ENCODE assay signal across 25 mouse cellular contexts in genomic region chr12:78057166-78057565, GRCm38 (mm10).
DNase-seq lines count a peak whose midpoint lies in the region; ATAC-seq lines count a peak whose summit lies in the region.
"Had no signal": no experiment of that assay in that cellular context is flagged by ENCODE, and none has a peak within 500 bp of the region (broad histone marks: within the 10 kb centered on the region; RNA-seq: fewer than 3 reads in every experiment).

No protein-coding gene starts in this region.

- no peak overlapping the region for H3K4me2 ChIP-seq in hindbrain, embryonic 16.5 days (ENCODE audit: low read length)
- H3K4me2 ChIP-seq in hindbrain, embryonic 14.5 days (replicated peaks): no peak overlapping the region
- H3K4me2 ChIP-seq in neural tube, embryonic 13.5 days: no peak overlapping the region
- H3K4me2 ChIP-seq: embryonic facial prominence, embryonic 12.5 days; forebrain, embryonic 13.5 days; forebrain, embryonic 15.5 days had no signal

- 49% methylated on average over 3 of the region's 3 CpGs for WGBS in hindbrain, embryonic 16.5 days
- WGBS in hindbrain, embryonic 14.5 days: 46% methylated on average over 3 of the region's 3 CpGs
- WGBS in neural tube, embryonic 13.5 days: 62% methylated on average over 3 of the region's 3 CpGs

- no peaks in the 10 kb centered on the region for H3K36me3 ChIP-seq in hindbrain, embryonic 16.5 days (ENCODE audit: control insufficient read depth, insufficient read depth, low read length)
- no peaks in the 10 kb centered on the region for H3K36me3 ChIP-seq in hindbrain, embryonic 14.5 days (replicated peaks; ENCODE audit: control insufficient read depth, insufficient read depth)
- H3K36me3 ChIP-seq in neural tube, embryonic 13.5 days: no peaks in the 10 kb centered on the region
- H3K36me3 ChIP-seq: embryonic facial prominence, embryonic 10.5 days; embryonic facial prominence, embryonic 12.5 days; forebrain, embryonic 15.5 days; G1E had no signal

- peak; percentile 45; the same call in 1 of the 2 replicates for ATAC-seq in hindbrain, embryonic 16.5 days
- ATAC-seq in hindbrain, embryonic 14.5 days (ENCODE audit: low FRiP score): no peak
- ATAC-seq in neural tube, embryonic 13.5 days (ENCODE audit: low read depth): peak; percentile 15; the same call in 1 of the 2 replicates
- ATAC-seq: activated CD4-positive, CD25-positive, alpha-beta regulatory T cell, adult 4 months; CD4-positive, CD25-positive, alpha-beta regulatory T cell, adult 4 months; forebrain, embryonic 13.5 days; forebrain, embryonic 15.5 days; forebrain, postnatal 0 days; Patski had no signal

- H3K9ac ChIP-seq in hindbrain, embryonic 16.5 days (ENCODE audit: low read depth, low read length): no peak overlapping the region
- H3K9ac ChIP-seq in hindbrain, embryonic 14.5 days: no peak overlapping the region
- no peak overlapping the region for H3K9ac ChIP-seq in neural tube, embryonic 13.5 days
- H3K9ac ChIP-seq: embryonic facial prominence, embryonic 12.5 days; forebrain, embryonic 13.5 days; forebrain, embryonic 15.5 days; forebrain, postnatal 0 days had no signal

- peak; percentile 11 for DNase-seq in embryo, embryonic 10 days (ENCODE audit: low spot score)
- no peak for DNase-seq in embryo, embryonic 11 days
- no peak for DNase-seq in hindbrain, embryonic 14.5 days (ENCODE audit: low spot score)
- DNase-seq in neural tube, embryonic 10.5 days (ENCODE audit: extremely low spot score, low spot score): no peak
- DNase-seq: adrenal gland, adult 8-10 months; adrenal gland, postnatal 14 days; adrenal gland, postnatal 36 days; B cell, adult 2 months; cerebellum, adult 11-12 months; cerebellum, adult 2 months; cerebellum, adult 9-10 months; cerebellum, postnatal 10 days; cerebellum, postnatal 25 days; forebrain, postnatal 0 days had no signal

- no peak overlapping the region for H3K4me3 ChIP-seq in hindbrain, embryonic 16.5 days (ENCODE audit: low read length)
- H3K4me3 ChIP-seq in hindbrain, embryonic 14.5 days (replicated peaks; ENCODE audit: low read length): no peak overlapping the region
- no peak overlapping the region for H3K4me3 ChIP-seq in neural tube, embryonic 13.5 days
- H3K4me3 ChIP-seq: embryonic facial prominence, embryonic 10.5 days; embryonic facial prominence, embryonic 12.5 days; forebrain, embryonic 13.5 days; forebrain, embryonic 15.5 days had no signal

- H3K4me1 ChIP-seq in hindbrain, embryonic 16.5 days (ENCODE audit: control insufficient read depth, insufficient read depth, low read depth, low read length): peaks cover 3% of the 10 kb centered on the region; the same call in 1 of the 2 replicates
- peaks cover 8% of the 10 kb centered on the region; the same call in 1 of the 2 replicates for H3K4me1 ChIP-seq in hindbrain, embryonic 14.5 days (replicated peaks; ENCODE audit: control insufficient read depth, insufficient read depth, low read length)
- H3K4me1 ChIP-seq in neural tube, embryonic 13.5 days (replicated peaks): peaks cover 4% of the 10 kb centered on the region
- H3K4me1 ChIP-seq: embryonic facial prominence, embryonic 10.5 days; embryonic facial prominence, embryonic 12.5 days; forebrain, embryonic 13.5 days had no signal

- H3K9me3 ChIP-seq in hindbrain, embryonic 16.5 days (ENCODE audit: control insufficient read depth, low read length): no peaks in the 10 kb centered on the region
- H3K9me3 ChIP-seq in hindbrain, embryonic 14.5 days (ENCODE audit: control insufficient read depth, low read length): no peaks in the 10 kb centered on the region
- H3K9me3 ChIP-seq in neural tube, embryonic 13.5 days: no peaks in the 10 kb centered on the region
- H3K9me3 ChIP-seq: embryonic facial prominence, embryonic 10.5 days; embryonic facial prominence, embryonic 12.5 days; forebrain, embryonic 13.5 days; forebrain, embryonic 15.5 days; G1E had no signal

- no peaks in the 10 kb centered on the region for H3K27me3 ChIP-seq in hindbrain, embryonic 16.5 days (replicated peaks; ENCODE audit: control insufficient read depth, insufficient read depth, low read length)
- 0 out of 2 replicates have a peak, but pooled peaks cover 3% of the 10 kb centered on the region for H3K27me3 ChIP-seq in hindbrain, embryonic 14.5 days (ENCODE audit: control insufficient read depth, insufficient read depth, low read length)
- H3K27me3 ChIP-seq in neural tube, embryonic 13.5 days: no peaks in the 10 kb centered on the region; the same call in none of the 2 replicates
- H3K27me3 ChIP-seq: CH12.LX; embryonic facial prominence, embryonic 12.5 days; forebrain, embryonic 13.5 days; forebrain, embryonic 15.5 days had no signal

- H3K27ac ChIP-seq in hindbrain, embryonic 16.5 days (ENCODE audit: low read depth, low read length): no peak overlapping the region
- no peak overlapping the region for H3K27ac ChIP-seq in hindbrain, embryonic 14.5 days
- H3K27ac ChIP-seq in neural tube, embryonic 13.5 days (replicated peaks): no peak overlapping the region
- H3K27ac ChIP-seq: embryonic facial prominence, embryonic 10.5 days; embryonic facial prominence, embryonic 12.5 days; forebrain, embryonic 13.5 days; forebrain, embryonic 15.5 days had no signal
